Mouse (Mus musculus) liver, embryonic 14.5 days (tissue): Measurements from ENCODE around the gene Mast3.

Experiments used
- CTCF ChIP-seq: IDR thresholded peaks from 2 replicates; pipeline ENCODE4 v1.5.1; 2016; ENCODE audit warnings: antibody characterized with exemption, low read depth, control low read depth
- EP300 ChIP-seq: IDR thresholded peaks from 2 replicates; pipeline ENCODE4 v1.6.1; 2016; ENCODE audit warnings: antibody characterized with exemption, low read depth

DNA sequence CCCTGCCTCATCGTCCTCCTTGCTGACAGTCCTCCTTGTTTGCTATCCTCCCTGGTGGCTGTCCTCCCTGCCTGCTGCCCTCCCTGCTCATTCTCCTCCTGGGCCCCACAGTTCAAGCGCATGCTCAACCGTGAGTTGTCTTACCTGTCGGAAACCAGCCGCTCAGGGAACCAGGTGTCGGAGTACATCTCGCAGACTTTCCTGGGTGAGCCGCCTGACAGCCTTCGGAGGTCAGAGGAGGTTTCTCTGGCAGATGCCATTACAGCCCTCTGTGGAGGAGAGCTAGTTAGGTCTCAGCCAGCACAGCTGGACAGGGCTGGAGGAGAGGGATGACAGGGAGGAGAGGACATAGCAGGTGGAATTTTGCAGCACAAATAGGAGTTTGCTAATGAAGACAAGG is 58.2 kb downstream of the Mast3 start:
- TF ChIP-seq CTCF (no peak), EP300 (no peak)
